In the genomic region with DNA sequence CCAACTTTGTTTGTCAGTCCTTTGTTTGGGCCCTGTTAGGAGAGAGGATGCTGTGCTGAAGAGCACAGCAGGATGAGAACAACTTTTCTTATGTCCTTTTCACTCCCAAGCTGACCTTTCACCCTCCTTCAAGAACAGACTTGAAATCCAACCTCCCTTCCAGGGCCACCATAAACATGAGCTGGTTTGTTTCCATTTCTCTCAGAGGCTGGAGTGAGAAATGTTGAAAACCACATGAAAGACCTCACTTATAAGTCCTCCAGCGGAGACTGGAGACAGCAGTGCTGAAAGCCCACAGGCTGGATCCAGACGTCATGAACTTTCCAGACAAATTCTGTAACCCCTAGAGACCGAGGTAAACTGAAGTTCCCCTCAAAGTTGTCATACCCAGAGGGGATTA, we compare ENCODE assay signal across 17 mouse cellular contexts.
A peak's percentile ranks its signal among the peaks of the same experiment; 100 is the strongest.
DNase-seq lines count a peak whose midpoint lies in the region; ATAC-seq and TF ChIP-seq lines count a peak whose summit lies in the region.
"Had no signal": no experiment of that assay in that cellular context is flagged by ENCODE, and none has a peak within 500 bp of the region (broad histone marks: within the 10 kb centered on the region; RNA-seq: fewer than 3 reads in every experiment).

No protein-coding gene starts in this region.

- no peaks in the 10 kb centered on the region for H3K36me3 ChIP-seq in hindbrain, postnatal 0 days (ENCODE audit: insufficient read depth, low read length)
- H3K36me3 ChIP-seq in hindbrain, embryonic 16.5 days (ENCODE audit: control insufficient read depth, insufficient read depth, low read length), result no peaks in the 10 kb centered on the region
- H3K36me3 ChIP-seq in lung, embryonic 15.5 days, result no peaks in the 10 kb centered on the region
- no peaks in the 10 kb centered on the region for H3K36me3 ChIP-seq in embryonic facial prominence, embryonic 14.5 days (ENCODE audit: control insufficient read depth, insufficient read depth, low read length)
- H3K36me3 ChIP-seq: embryonic facial prominence, embryonic 15.5 days; liver, embryonic 13.5 days had no signal

- no peak overlapping the region for H3K4me3 ChIP-seq in hindbrain, postnatal 0 days (ENCODE audit: low read length)
- H3K4me3 ChIP-seq in hindbrain, embryonic 16.5 days (ENCODE audit: low read length), result no peak overlapping the region
- H3K4me3 ChIP-seq in lung, embryonic 15.5 days, result no peak overlapping the region
- no peak overlapping the region for H3K4me3 ChIP-seq in embryonic facial prominence, embryonic 14.5 days (ENCODE audit: low read depth, low read length)
- H3K4me3 ChIP-seq: embryonic facial prominence, embryonic 15.5 days; liver, embryonic 13.5 days had no signal

- H3K27me3 ChIP-seq in hindbrain, postnatal 0 days (ENCODE audit: insufficient read depth, low read length), result no peaks in the 10 kb centered on the region
- H3K27me3 ChIP-seq in hindbrain, embryonic 16.5 days (replicated peaks; ENCODE audit: control insufficient read depth, insufficient read depth, low read length), result no peaks in the 10 kb centered on the region
- H3K27me3 ChIP-seq in lung, embryonic 15.5 days, result no peaks in the 10 kb centered on the region
- H3K27me3 ChIP-seq in embryonic facial prominence, embryonic 14.5 days (replicated peaks; ENCODE audit: control insufficient read depth, insufficient read depth, low read length), result no peaks in the 10 kb centered on the region
- H3K27me3 ChIP-seq: embryonic facial prominence, embryonic 15.5 days; liver, embryonic 13.5 days; Patski had no signal

- no peak for ATAC-seq in hindbrain, postnatal 0 days
- ATAC-seq in hindbrain, embryonic 16.5 days, result no peak
- ATAC-seq in lung, embryonic 15.5 days (ENCODE audit: borderline replicate concordance, extremely low read depth, low FRiP score, low TSS enrichment), result peak; percentile 70; the same call in 1 of the 2 replicates
- ATAC-seq in embryonic facial prominence, embryonic 14.5 days (ENCODE audit: low read depth), result peak; percentile 37; the same call in 1 of the 2 replicates
- ATAC-seq: forebrain, embryonic 14.5 days; inflammation-experienced regulatory T-cells, adult 6 months; Patski had no signal

- H3K9me3 ChIP-seq in hindbrain, postnatal 0 days (ENCODE audit: low read length), result no peaks in the 10 kb centered on the region
- H3K9me3 ChIP-seq in hindbrain, embryonic 16.5 days (ENCODE audit: control insufficient read depth, low read length), result no peaks in the 10 kb centered on the region
- no peaks in the 10 kb centered on the region for H3K9me3 ChIP-seq in lung, embryonic 15.5 days
- H3K9me3 ChIP-seq in embryonic facial prominence, embryonic 14.5 days (ENCODE audit: control insufficient read depth, low read length), result no peaks in the 10 kb centered on the region
- H3K9me3 ChIP-seq: embryonic facial prominence, embryonic 15.5 days; liver, embryonic 13.5 days had no signal

- H3K4me1 ChIP-seq in hindbrain, postnatal 0 days (ENCODE audit: insufficient read depth, low read length), result no peaks in the 10 kb centered on the region
- H3K4me1 ChIP-seq in hindbrain, embryonic 16.5 days (ENCODE audit: control insufficient read depth, insufficient read depth, low read depth, low read length), result no peaks in the 10 kb centered on the region
- H3K4me1 ChIP-seq in lung, embryonic 15.5 days, result no peaks in the 10 kb centered on the region
- no peaks in the 10 kb centered on the region for H3K4me1 ChIP-seq in embryonic facial prominence, embryonic 14.5 days (ENCODE audit: control insufficient read depth, insufficient read depth, low read length)
- H3K4me1 ChIP-seq: embryonic facial prominence, embryonic 15.5 days; liver, embryonic 13.5 days had no signal

- no peak overlapping the region for H3K27ac ChIP-seq in hindbrain, postnatal 0 days
- no peak overlapping the region for H3K27ac ChIP-seq in hindbrain, embryonic 16.5 days (ENCODE audit: low read depth, low read length)
- H3K27ac ChIP-seq in lung, embryonic 15.5 days, result no peak overlapping the region
- H3K27ac ChIP-seq in embryonic facial prominence, embryonic 14.5 days (replicated peaks; ENCODE audit: low read depth, low read length), result no peak overlapping the region
- H3K27ac ChIP-seq: embryonic facial prominence, embryonic 15.5 days; liver, embryonic 13.5 days had no signal

- H3K9ac ChIP-seq in hindbrain, postnatal 0 days (replicated peaks; ENCODE audit: low read length), result no peak overlapping the region
- no peak overlapping the region for H3K9ac ChIP-seq in hindbrain, embryonic 16.5 days (ENCODE audit: low read depth, low read length)
- no peak overlapping the region for H3K9ac ChIP-seq in lung, embryonic 15.5 days
- no peak overlapping the region for H3K9ac ChIP-seq in embryonic facial prominence, embryonic 14.5 days (ENCODE audit: low read depth, low read length)
- H3K9ac ChIP-seq: embryonic facial prominence, embryonic 15.5 days; liver, embryonic 13.5 days had no signal

- WGBS in hindbrain, postnatal 0 days, result 14% methylated on average over 3 of the region's 3 CpGs
- 13% methylated on average over 3 of the region's 3 CpGs for WGBS in hindbrain, embryonic 16.5 days
- 28% methylated on average over 3 of the region's 3 CpGs for WGBS in lung, embryonic 15.5 days
- WGBS in embryonic facial prominence, embryonic 14.5 days, result 14% methylated on average over 3 of the region's 3 CpGs

- no peak for TF ChIP-seq CTCF in hindbrain, postnatal 0 days (IDR thresholded peaks at IDR 0.05; ENCODE audit: low read depth)
- TF ChIP-seq CTCF in brain, embryonic 14.5 days (IDR thresholded peaks at IDR 0.05; ENCODE audit: borderline replicate concordance, extremely low read depth, insufficient read depth, insufficient read length), result no peak

- TF ChIP-seq POLR2A in brain, embryonic 14.5 days (IDR thresholded peaks at IDR 0.05; ENCODE audit: borderline replicate concordance, extremely low read depth, insufficient read depth, insufficient read length, poor library complexity, severe bottlenecking), result no peak

- H3K4me2 ChIP-seq in hindbrain, postnatal 0 days (ENCODE audit: low read depth, low read length), result no peak overlapping the region
- H3K4me2 ChIP-seq in hindbrain, embryonic 16.5 days (ENCODE audit: low read length), result no peak overlapping the region
- H3K4me2 ChIP-seq in lung, embryonic 15.5 days, result no peak overlapping the region
- H3K4me2 ChIP-seq in embryonic facial prominence, embryonic 14.5 days (ENCODE audit: low read depth, low read length), result no peak overlapping the region
- H3K4me2 ChIP-seq: embryonic facial prominence, embryonic 15.5 days; liver, embryonic 13.5 days had no signal

- DNase-seq in hindbrain, postnatal 0 days (ENCODE audit: low spot score), result peak; percentile 1
- no peak for DNase-seq in lung, postnatal 25 days (ENCODE audit: low spot score)
- peak; percentile 26 for DNase-seq in brain, embryonic 14.5 days (ENCODE audit: low read depth)
- peak; percentile 54 for DNase-seq in embryonic facial prominence, embryonic 14.5 days (ENCODE audit: low spot score)
- DNase-seq in adrenal gland, postnatal 36 days, result no peak
- DNase-seq in layer of hippocampus, postnatal 25 days (ENCODE audit: extremely low spot score in 1 of 2, low spot score in 1 of 2), result no peak
- DNase-seq: cerebellum, adult 9-10 months; heart, postnatal 10 days; layer of hippocampus, adult 9-11 months; liver, embryonic 13.5 days; thymus, postnatal 4 days had no signal

Comparison
In these comparisons a context has a peak if more than half of its experiments do, and no peak if none do; other contexts are left out.
1. ATAC-seq: peak in lung, embryonic 15.5 days (single experiment) and embryonic facial prominence, embryonic 14.5 days (single experiment); none in hindbrain, postnatal 0 days (single experiment) and hindbrain, embryonic 16.5 days (single experiment).
2. DNase-seq: peak in hindbrain, postnatal 0 days (single experiment), brain, embryonic 14.5 days (single experiment) and embryonic facial prominence, embryonic 14.5 days (single experiment); none in lung, postnatal 25 days (single experiment), adrenal gland, postnatal 36 days (0 of 2) and layer of hippocampus, postnatal 25 days (0 of 2).